Mouse (Mus musculus) heart, embryonic 11.5 days (tissue): ENCODE results near the gene Ntn5. TPM values are rescaled to one million over a fixed set of nuclear protein-coding genes. Genes with fewer than 3 reads are reported as not detected.

Experiments used
- polyA plus RNA-seq: library from polyadenylated mRNA; unstranded; fragments of >200 nt; fragmentation: Nextera tagmentation; extraction: Ambion mirVana; gene quantifications from 2 replicates; pipeline ENCODE4 v1.2.1, GENCODE M21; 2014

Ntn5 gene
- polyA plus RNA-seq, 1 experiment from 2014 or later: not detected

Other genes with a start within 250 kb of the Ntn5 start
- gene Gys1, start 249.2 kb upstream of the Ntn5 start, polyA plus RNA-seq: 99.1 and 106 TPM in 2 replicates
- gene Ruvbl2, start 245.9 kb upstream of the Ntn5 start, polyA plus RNA-seq: 98.2 and 104 TPM in 2 replicates
- gene Ftl1, start 224.1 kb upstream of the Ntn5 start, polyA plus RNA-seq: 4,030 and 4,320 TPM in 2 replicates
- 91.3 and 146 TPM in 2 replicates for gene Bax, start 217.1 kb upstream of the Ntn5 start, polyA plus RNA-seq
- gene Tulp2, start 202.1 kb upstream of the Ntn5 start, polyA plus RNA-seq: 1.5 and 2.2 TPM in 2 replicates
- not detected in 2 replicates for gene Gm45808, start 197.2 kb upstream of the Ntn5 start, polyA plus RNA-seq
- 4.6 and 4.9 TPM in 2 replicates for gene Dhdh, start 195.2 kb upstream of the Ntn5 start, polyA plus RNA-seq
- gene Nucb1, start 173.6 kb upstream of the Ntn5 start, polyA plus RNA-seq: 165 and 186 TPM in 2 replicates
- 28.5 and 28.8 TPM in 2 replicates for gene Ppp1r15a, start 157.8 kb upstream of the Ntn5 start, polyA plus RNA-seq
- gene Plekha4, start 157.7 kb upstream of the Ntn5 start, polyA plus RNA-seq: 1.1 TPM in 2 replicates
- gene Hsd17b14, start 129.1 kb upstream of the Ntn5 start, polyA plus RNA-seq: 0.31 and 1.5 TPM in 2 replicates
- gene Bcat2, start 113.9 kb upstream of the Ntn5 start, polyA plus RNA-seq: 69.1 and 73.2 TPM in 2 replicates
- gene Fgf21, start 68.5 kb upstream of the Ntn5 start, polyA plus RNA-seq: not detected in 2 replicates
- gene Fut1, start 66.7 kb upstream of the Ntn5 start, polyA plus RNA-seq: not detected in 2 replicates
- gene Izumo1, start 62.2 kb upstream of the Ntn5 start, polyA plus RNA-seq: 0.34 and 0.35 TPM in 2 replicates
- 13.9 and 14.5 TPM in 2 replicates for gene Rasip1, start 56.5 kb upstream of the Ntn5 start, polyA plus RNA-seq
- gene Mamstr, start 44.0 kb upstream of the Ntn5 start, polyA plus RNA-seq: 3.4 and 4.0 TPM in 2 replicates
- 0.56 and 1.0 TPM in 2 replicates for gene Fut2, start 17.6 kb upstream of the Ntn5 start, polyA plus RNA-seq
- gene Sec1, start 10.4 kb downstream of the Ntn5 start, polyA plus RNA-seq: 0.24 and 0.99 TPM in 2 replicates
- gene Car11, start 15.8 kb downstream of the Ntn5 start, polyA plus RNA-seq: 3.3 and 5.5 TPM in 2 replicates
- 3.3 and 3.5 TPM in 2 replicates for gene Dbp, start 21.1 kb downstream of the Ntn5 start, polyA plus RNA-seq
- gene Rpl18, start 31.4 kb downstream of the Ntn5 start, polyA plus RNA-seq: 764 and 836 TPM in 2 replicates
- gene Sphk2, start 34.0 kb downstream of the Ntn5 start, polyA plus RNA-seq: 13.2 and 17.3 TPM in 2 replicates
- 0.58 and 0.67 TPM in 2 replicates for gene Fam83e, start 37.2 kb downstream of the Ntn5 start, polyA plus RNA-seq
- not detected in 2 replicates for gene Spaca4, start 41.8 kb downstream of the Ntn5 start, polyA plus RNA-seq
- 0.41 and 1.1 TPM in 2 replicates for gene Lmtk3, start 99.7 kb downstream of the Ntn5 start, polyA plus RNA-seq
- 0.27 and 0.33 TPM in 2 replicates for gene Sult2b1, start 100.6 kb downstream of the Ntn5 start, polyA plus RNA-seq
- gene Cyth2, start 130.6 kb downstream of the Ntn5 start, polyA plus RNA-seq: 89.7 and 104 TPM in 2 replicates
- 0.39 and 1.0 TPM in 2 replicates for gene Kcnj14, start 140.8 kb downstream of the Ntn5 start, polyA plus RNA-seq
- 48.7 and 49.8 TPM in 2 replicates for gene Grwd1, start 146.9 kb downstream of the Ntn5 start, polyA plus RNA-seq
- gene Kdelr1, start 188.8 kb downstream of the Ntn5 start, polyA plus RNA-seq: 76.0 and 115 TPM in 2 replicates
- 0.11 TPM in 2 replicates for gene Grin2d, start 194.4 kb downstream of the Ntn5 start, polyA plus RNA-seq
- 0.54 and 1.3 TPM in 2 replicates for gene Syngr4, start 212.7 kb downstream of the Ntn5 start, polyA plus RNA-seq
- 5.5 and 5.8 TPM in 2 replicates for gene Tmem143, start 212.9 kb downstream of the Ntn5 start, polyA plus RNA-seq
- 62.4 and 65.3 TPM in 2 replicates for gene Emp3, start 237.4 kb downstream of the Ntn5 start, polyA plus RNA-seq
- 2.0 and 3.4 TPM in 2 replicates for gene Ccdc114, start 240.1 kb downstream of the Ntn5 start, polyA plus RNA-seq